Mouse (Mus musculus): Measurements from ENCODE around the gene Pik3c2b. TPM values are rescaled to one million over a fixed set of nuclear protein-coding genes. Genes with fewer than 3 reads are reported as not detected.
A peak's percentile ranks its signal among the peaks of the same experiment; 100 is the strongest.
"Not testable (repeated sequence)": the region's sequence is repeated elsewhere in the genome, so short reads cannot be mapped to it uniquely, and the experiment has no call there.

The Pik3c2b gene
- polyA plus RNA-seq, 1 experiment from 2014 or later = 9.1 TPM

- no peak overlapping the region for H3K9ac ChIP-seq (ENCODE audit: low read depth, low read length)
- peaks cover 26% of the 10 kb centered on the region for H3K36me3 ChIP-seq (ENCODE audit: control insufficient read depth, insufficient read depth, low read length)
Measured at GRCm38 (mm10) chr1:133019312-133019711, 26.2 kb upstream of the Pik3c2b start.

GRCm38 (mm10) chr1:133020137-133020894, 25.2 kb upstream of the Pik3c2b start:
- Histone ChIP-seq H3K36me3 (ENCODE audit: control insufficient read depth, insufficient read depth, low read length) (peaks cover 19% of the 10 kb centered on the region), H3K4me2 (replicated peaks; ENCODE audit: low read depth, low read length) (no peak overlapping the region), H3K9me3 (ENCODE audit: control insufficient read depth, low read length) (no peaks in the 10 kb centered on the region), H3K9ac (ENCODE audit: low read depth, low read length) (no peak overlapping the region), H3K27me3 (ENCODE audit: control insufficient read depth, insufficient read depth, low read length) (no peaks in the 10 kb centered on the region), H3K4me3 (ENCODE audit: low read length) (no peak overlapping the region), H3K27ac (ENCODE audit: low read depth, low read length) (no peak overlapping the region), H3K4me1 (ENCODE audit: control insufficient read depth, insufficient read depth, low read length) (peaks cover 6% of the 10 kb centered on the region; the same call in 1 of the 2 replicates)
- WGBS = 69% methylated on average over 3 of the region's 3 CpGs
- ATAC-seq (ENCODE audit: low FRiP score, low TSS enrichment) = no peak

More at GRCm38 (mm10) chr1:133019312-133019711, 26.2 kb upstream of the Pik3c2b start:
- Histone ChIP-seq H3K4me1 (ENCODE audit: control insufficient read depth, insufficient read depth, low read length) (peaks cover 4% of the 10 kb centered on the region; the same call in 1 of the 2 replicates), H3K9me3 (ENCODE audit: control insufficient read depth, low read length) (no peaks in the 10 kb centered on the region), H3K4me2 (replicated peaks; ENCODE audit: low read depth, low read length) (no peak overlapping the region), H3K4me3 (ENCODE audit: low read length) (no peak overlapping the region), H3K27ac (ENCODE audit: low read depth, low read length) (no peak overlapping the region), H3K27me3 (ENCODE audit: control insufficient read depth, insufficient read depth, low read length) (no peaks in the 10 kb centered on the region)
- no peak for ATAC-seq (ENCODE audit: low FRiP score, low TSS enrichment)

- Histone ChIP-seq H3K4me1 (ENCODE audit: control insufficient read depth, insufficient read depth, low read length) (peaks cover 6% of the 10 kb centered on the region; the same call in 1 of the 2 replicates), H3K27ac (ENCODE audit: low read depth, low read length) (no peak overlapping the region), H3K9ac (ENCODE audit: low read depth, low read length) (no peak overlapping the region), H3K4me3 (ENCODE audit: low read length) (no peak overlapping the region), H3K36me3 (ENCODE audit: control insufficient read depth, insufficient read depth, low read length) (peaks cover 15% of the 10 kb centered on the region), H3K9me3 (ENCODE audit: control insufficient read depth, low read length) (no peaks in the 10 kb centered on the region), H3K4me2 (replicated peaks; ENCODE audit: low read depth, low read length) (no peak overlapping the region), H3K27me3 (ENCODE audit: control insufficient read depth, insufficient read depth, low read length) (no peaks in the 10 kb centered on the region)
- ATAC-seq (ENCODE audit: low FRiP score, low TSS enrichment) = no peak
- WGBS = 92% methylated on average over 7 of the region's 7 CpGs
Measured at GRCm38 (mm10) chr1:133021391-133021790, 24.1 kb upstream of the Pik3c2b start.

- not testable (repeated sequence) for H3K9me3 ChIP-seq (ENCODE audit: control insufficient read depth, low read length); H3K4me3 ChIP-seq (ENCODE audit: low read length); H3K9ac ChIP-seq (ENCODE audit: low read depth, low read length); H3K4me1 ChIP-seq (ENCODE audit: control insufficient read depth, insufficient read depth, low read length); H3K27ac ChIP-seq (ENCODE audit: low read depth, low read length); ATAC-seq (ENCODE audit: low FRiP score, low TSS enrichment); H3K4me2 ChIP-seq (replicated peaks; ENCODE audit: low read depth, low read length); H3K27me3 ChIP-seq (ENCODE audit: control insufficient read depth, insufficient read depth, low read length)
- WGBS = 98% methylated on average over 2 of the region's 2 CpGs
- peaks cover 11% of the 10 kb centered on the region for H3K36me3 ChIP-seq (ENCODE audit: control insufficient read depth, insufficient read depth, low read length)
Measured at GRCm38 (mm10) chr1:133021971-133022370, 23.5 kb upstream of the Pik3c2b start.

GRCm38 (mm10) chr1:133023723-133024122, 21.7 kb upstream of the Pik3c2b start:
- not testable (repeated sequence) for H3K27me3 ChIP-seq (ENCODE audit: control insufficient read depth, insufficient read depth, low read length); H3K36me3 ChIP-seq (ENCODE audit: control insufficient read depth, insufficient read depth, low read length); H3K4me1 ChIP-seq (ENCODE audit: control insufficient read depth, insufficient read depth, low read length); H3K27ac ChIP-seq (ENCODE audit: low read depth, low read length); H3K4me3 ChIP-seq (ENCODE audit: low read length); ATAC-seq (ENCODE audit: low FRiP score, low TSS enrichment); H3K9ac ChIP-seq (ENCODE audit: low read depth, low read length); H3K9me3 ChIP-seq (ENCODE audit: control insufficient read depth, low read length)
- WGBS = 92% methylated on average over 3 of the region's 3 CpGs
- peak overlapping the region; percentile 68; the same call in 1 of the 2 replicates for H3K4me2 ChIP-seq (replicated peaks; ENCODE audit: low read depth, low read length)

GRCm38 (mm10) chr1:133024426-133024825, 21.0 kb upstream of the Pik3c2b start:
- peak overlapping the region; percentile 73; the same call in 1 of the 2 replicates for H3K27ac ChIP-seq (ENCODE audit: low read depth, low read length)
- no peaks in the 10 kb centered on the region for H3K9me3 ChIP-seq (ENCODE audit: control insufficient read depth, low read length)
- no peaks in the 10 kb centered on the region for H3K27me3 ChIP-seq (ENCODE audit: control insufficient read depth, insufficient read depth, low read length)
- no peak for ATAC-seq (ENCODE audit: low FRiP score, low TSS enrichment)
- H3K4me2 ChIP-seq (replicated peaks; ENCODE audit: low read depth, low read length) = peak overlapping the region; percentile 68
- H3K4me1 ChIP-seq (ENCODE audit: control insufficient read depth, insufficient read depth, low read length) = peaks cover 6% of the 10 kb centered on the region; the same call in 1 of the 2 replicates
- 37% methylated on average over 7 of the region's 7 CpGs for WGBS
- H3K4me3 ChIP-seq (ENCODE audit: low read length) = peak overlapping the region; percentile 91
- no peaks in the 10 kb centered on the region; the same call in 1 of the 2 replicates for H3K36me3 ChIP-seq (ENCODE audit: control insufficient read depth, insufficient read depth, low read length)
- peak overlapping the region; percentile 92 for H3K9ac ChIP-seq (ENCODE audit: low read depth, low read length)

GRCm38 (mm10) chr1:133025051-133025795, 20.2 kb upstream of the Pik3c2b start:
- H3K9me3 ChIP-seq (ENCODE audit: control insufficient read depth, low read length) = no peaks in the 10 kb centered on the region
- H3K4me1 ChIP-seq (ENCODE audit: control insufficient read depth, insufficient read depth, low read length) = peaks cover 6% of the 10 kb centered on the region; the same call in 1 of the 2 replicates
- H3K27ac ChIP-seq (ENCODE audit: low read depth, low read length) = peak overlapping the region; percentile 73
- H3K4me2 ChIP-seq (replicated peaks; ENCODE audit: low read depth, low read length) = peak overlapping the region; percentile 68
- H3K9ac ChIP-seq (ENCODE audit: low read depth, low read length) = peak overlapping the region; percentile 92
- H3K27me3 ChIP-seq (ENCODE audit: control insufficient read depth, insufficient read depth, low read length) = no peaks in the 10 kb centered on the region
- peak; percentile 96 for ATAC-seq (ENCODE audit: low FRiP score, low TSS enrichment)
- 1% methylated on average over 40 of the region's 40 CpGs for WGBS
- H3K36me3 ChIP-seq (ENCODE audit: control insufficient read depth, insufficient read depth, low read length) = no peaks in the 10 kb centered on the region; the same call in 1 of the 2 replicates
- H3K4me3 ChIP-seq (ENCODE audit: low read length) = peak overlapping the region; percentile 91

- H3K9me3 ChIP-seq (ENCODE audit: control insufficient read depth, low read length); ATAC-seq (ENCODE audit: low FRiP score, low TSS enrichment); H3K4me1 ChIP-seq (ENCODE audit: control insufficient read depth, insufficient read depth, low read length); H3K27me3 ChIP-seq (ENCODE audit: control insufficient read depth, insufficient read depth, low read length); H3K36me3 ChIP-seq (ENCODE audit: control insufficient read depth, insufficient read depth, low read length): not testable (repeated sequence)
- H3K4me2 ChIP-seq (replicated peaks; ENCODE audit: low read depth, low read length) = peak overlapping the region; percentile 68; the same call in 1 of the 2 replicates
- H3K9ac ChIP-seq (ENCODE audit: low read depth, low read length) = peak overlapping the region; percentile 92; the same call in 1 of the 2 replicates
- 40% methylated on average over 19 of the region's 23 CpGs for WGBS
- H3K27ac ChIP-seq (ENCODE audit: low read depth, low read length) = 0 out of 2 replicates have a peak overlapping the region, but pooled peaks have one; percentile 73
- peak overlapping the region; percentile 91 for H3K4me3 ChIP-seq (ENCODE audit: low read length)
Measured at GRCm38 (mm10) chr1:133025796-133026190, 19.7 kb upstream of the Pik3c2b start.

GRCm38 (mm10) chr1:133027126-133027525, 18.3 kb upstream of the Pik3c2b start:
- H3K4me1 ChIP-seq (ENCODE audit: control insufficient read depth, insufficient read depth, low read length) = peaks cover 6% of the 10 kb centered on the region; the same call in 1 of the 2 replicates
- H3K27me3 ChIP-seq (ENCODE audit: control insufficient read depth, insufficient read depth, low read length) = no peaks in the 10 kb centered on the region
- no peak overlapping the region for H3K4me3 ChIP-seq (ENCODE audit: low read length)
- H3K9me3 ChIP-seq (ENCODE audit: control insufficient read depth, low read length) = no peaks in the 10 kb centered on the region
- H3K9ac ChIP-seq (ENCODE audit: low read depth, low read length) = no peak overlapping the region
- no peak overlapping the region for H3K4me2 ChIP-seq (replicated peaks; ENCODE audit: low read depth, low read length)
- 96% methylated on average over 2 of the region's 2 CpGs for WGBS
- no peaks in the 10 kb centered on the region for H3K36me3 ChIP-seq (ENCODE audit: control insufficient read depth, insufficient read depth, low read length)
- ATAC-seq (ENCODE audit: low FRiP score, low TSS enrichment) = no peak
- H3K27ac ChIP-seq (ENCODE audit: low read depth, low read length) = no peak overlapping the region

Measured in kidney, embryonic 14.5 days (tissue).